Mouse (Mus musculus): ENCODE results near the gene Sphk2. TPM values are rescaled to one million over a fixed set of nuclear protein-coding genes. Genes with fewer than 3 reads are reported as not detected.

Sphk2 gene
- total and polyA plus RNA-seq, 2 experiments from 2014 or later: 11.1 to 19.5 TPM

- H3K27ac ChIP-seq (ENCODE audit: low read depth): peak overlapping the region; percentile 98
- H3K4me2 ChIP-seq (ENCODE audit: low read depth, low read length): peak overlapping the region; percentile 96
- peaks cover 1% of the 10 kb centered on the region; the same call in 1 of the 2 replicates for H3K27me3 ChIP-seq (ENCODE audit: control insufficient read depth, insufficient read depth, low read length)
- peak overlapping the region; percentile 77 for H3K4me3 ChIP-seq (ENCODE audit: low read depth, low read length)
- under 1% methylated on average over 21 of the region's 21 CpGs for WGBS
- H3K4me1 ChIP-seq (ENCODE audit: control insufficient read depth, insufficient read depth): peaks cover 25% of the 10 kb centered on the region
- ATAC-seq (ENCODE audit: insufficient read depth, low read depth) (no peak), DNase-seq (ENCODE audit: low spot score) (no peak)
- peaks cover 12% of the 10 kb centered on the region for H3K36me3 ChIP-seq (replicated peaks; ENCODE audit: control insufficient read depth, insufficient read depth, low read length)
- no peak for TF ChIP-seq EP300 (IDR thresholded peaks at IDR 0.05; ENCODE audit: low read depth)
- no peak for TF ChIP-seq CTCF (IDR thresholded peaks at IDR 0.05; ENCODE audit: low read depth)
- H3K9me3 ChIP-seq (replicated peaks; ENCODE audit: control insufficient read depth, low read length): no peaks in the 10 kb centered on the region
- peak overlapping the region; percentile 92 for H3K9ac ChIP-seq (replicated peaks; ENCODE audit: low read depth, low read length)
Observed at GRCm38 (mm10) chr7:45705443-45705864, 12.3 kb downstream of the Sphk2 start.

DNA sequence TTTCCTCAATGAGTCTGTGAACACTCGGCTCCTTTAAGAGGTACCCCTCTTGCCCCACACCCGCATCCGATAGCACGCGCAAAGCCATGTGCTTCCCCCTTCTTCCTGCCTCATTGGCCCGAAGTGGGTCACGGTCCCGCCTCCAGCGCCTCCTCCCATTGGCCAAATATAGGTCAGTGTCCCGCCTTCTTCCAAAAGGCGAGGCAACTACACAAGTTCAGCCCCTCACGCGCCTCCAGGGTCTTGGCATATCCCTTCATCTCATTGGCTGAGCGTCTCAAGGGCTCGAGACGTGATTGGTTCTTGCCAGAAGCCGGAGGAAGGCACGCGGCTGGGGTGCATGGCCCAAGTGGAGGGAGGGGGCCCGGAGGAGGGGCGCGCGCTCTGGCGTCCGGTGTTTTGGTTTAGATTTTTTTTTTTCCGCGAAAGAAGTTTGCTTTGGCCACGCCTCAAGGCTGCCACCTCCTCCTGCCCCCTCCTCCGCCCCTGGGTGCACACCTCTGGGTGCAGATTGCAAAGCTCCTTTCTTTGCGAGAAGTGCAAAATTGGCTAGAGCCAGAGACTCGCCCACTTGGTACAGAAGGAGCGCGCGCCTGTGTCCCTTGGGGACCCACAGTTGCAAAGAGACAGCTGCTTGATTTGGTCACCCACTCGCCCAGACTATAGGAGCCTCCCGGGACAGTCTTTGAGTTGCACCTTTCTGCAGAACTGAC lies 12.9 kb downstream of the Sphk2 start, which contains the start of gene Dbp:
TSS of gene Dbp (plus strand) at position 359 of the 713 bp plus-strand sequence.
- H3K27me3 ChIP-seq (ENCODE audit: control insufficient read depth, insufficient read depth, low read length): peaks cover 7% of the 10 kb centered on the region
- no peak for TF ChIP-seq CTCF (IDR thresholded peaks at IDR 0.05; ENCODE audit: low read depth)
- TF ChIP-seq EP300 (IDR thresholded peaks at IDR 0.05; ENCODE audit: low read depth): peak; percentile 89
- H3K4me1 ChIP-seq (ENCODE audit: control insufficient read depth, insufficient read depth): peaks cover 31% of the 10 kb centered on the region
- ATAC-seq (ENCODE audit: insufficient read depth, low read depth) (peak; percentile 83), DNase-seq (ENCODE audit: low spot score) (peak; percentile 98)
- peak within 1 kb of the TSS; percentile 92 for H3K9ac ChIP-seq (replicated peaks; ENCODE audit: low read depth, low read length)
- H3K27ac ChIP-seq (ENCODE audit: low read depth): peak within 1 kb of the TSS; percentile 98
- peaks cover 7% of the 10 kb centered on the region; the same call in 1 of the 2 replicates for H3K36me3 ChIP-seq (replicated peaks; ENCODE audit: control insufficient read depth, insufficient read depth, low read length)
- H3K4me3 ChIP-seq (ENCODE audit: low read depth, low read length): peak within 1 kb of the TSS; percentile 77
- under 1% methylated on average over 33 of the region's 36 CpGs for WGBS
- peak within 1 kb of the TSS; percentile 96 for H3K4me2 ChIP-seq (ENCODE audit: low read depth, low read length)
- no peaks in the 10 kb centered on the region for H3K9me3 ChIP-seq (replicated peaks; ENCODE audit: control insufficient read depth, low read length)

- ATAC-seq (ENCODE audit: insufficient read depth, low read depth) (peak; percentile 57), DNase-seq (ENCODE audit: low spot score) (peak; percentile 87)
- Histone ChIP-seq H3K27me3 (ENCODE audit: control insufficient read depth, insufficient read depth, low read length) (peaks cover 14% of the 10 kb centered on the region), H3K4me3 (ENCODE audit: low read depth, low read length) (peak overlapping the region; percentile 77), H3K36me3 (replicated peaks; ENCODE audit: control insufficient read depth, insufficient read depth, low read length) (no peaks in the 10 kb centered on the region), H3K4me2 (ENCODE audit: low read depth, low read length) (peak overlapping the region; percentile 96), H3K9ac (replicated peaks; ENCODE audit: low read depth, low read length) (peak overlapping the region; percentile 64), H3K4me1 (ENCODE audit: control insufficient read depth, insufficient read depth) (peaks cover 35% of the 10 kb centered on the region), H3K9me3 (replicated peaks; ENCODE audit: control insufficient read depth, low read length) (no peaks in the 10 kb centered on the region), H3K27ac (ENCODE audit: low read depth) (peak overlapping the region; percentile 93)
- no peak for TF ChIP-seq EP300 (IDR thresholded peaks at IDR 0.05; ENCODE audit: low read depth)
- TF ChIP-seq CTCF (IDR thresholded peaks at IDR 0.05; ENCODE audit: low read depth): no peak
- WGBS: 1% methylated on average over 13 of the region's 13 CpGs
Observed at GRCm38 (mm10) chr7:45704046-45704559, 13.7 kb downstream of the Sphk2 start.

DNA sequence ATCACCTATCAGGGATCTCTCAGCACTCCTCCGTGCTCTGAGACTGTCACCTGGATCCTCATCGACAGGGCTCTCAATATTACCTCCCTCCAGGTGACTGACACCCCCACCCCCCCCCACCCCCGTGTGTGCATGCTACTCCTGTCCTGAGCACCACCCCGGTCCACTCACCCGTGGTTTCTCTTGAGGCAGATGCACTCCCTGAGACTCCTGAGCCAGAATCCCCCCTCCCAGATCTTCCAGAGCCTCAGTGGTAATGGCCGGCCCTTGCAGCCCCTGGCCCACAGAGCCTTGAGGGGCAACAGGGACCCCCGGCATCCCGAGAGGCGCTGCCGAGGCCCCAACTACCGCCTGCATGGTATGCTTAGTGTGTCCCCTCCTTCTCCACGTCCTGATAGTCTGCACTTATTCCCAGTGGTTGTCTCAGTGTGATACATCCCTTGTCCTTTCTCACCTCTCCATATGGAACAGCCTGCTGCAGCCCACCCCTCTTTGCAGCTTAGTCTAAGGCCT lies 14.2 kb downstream of the Sphk2 start:
- no peak for DNase-seq (ENCODE audit: low spot score)
- WGBS: 36% methylated on average over 12 of the region's 12 CpGs

DNA sequence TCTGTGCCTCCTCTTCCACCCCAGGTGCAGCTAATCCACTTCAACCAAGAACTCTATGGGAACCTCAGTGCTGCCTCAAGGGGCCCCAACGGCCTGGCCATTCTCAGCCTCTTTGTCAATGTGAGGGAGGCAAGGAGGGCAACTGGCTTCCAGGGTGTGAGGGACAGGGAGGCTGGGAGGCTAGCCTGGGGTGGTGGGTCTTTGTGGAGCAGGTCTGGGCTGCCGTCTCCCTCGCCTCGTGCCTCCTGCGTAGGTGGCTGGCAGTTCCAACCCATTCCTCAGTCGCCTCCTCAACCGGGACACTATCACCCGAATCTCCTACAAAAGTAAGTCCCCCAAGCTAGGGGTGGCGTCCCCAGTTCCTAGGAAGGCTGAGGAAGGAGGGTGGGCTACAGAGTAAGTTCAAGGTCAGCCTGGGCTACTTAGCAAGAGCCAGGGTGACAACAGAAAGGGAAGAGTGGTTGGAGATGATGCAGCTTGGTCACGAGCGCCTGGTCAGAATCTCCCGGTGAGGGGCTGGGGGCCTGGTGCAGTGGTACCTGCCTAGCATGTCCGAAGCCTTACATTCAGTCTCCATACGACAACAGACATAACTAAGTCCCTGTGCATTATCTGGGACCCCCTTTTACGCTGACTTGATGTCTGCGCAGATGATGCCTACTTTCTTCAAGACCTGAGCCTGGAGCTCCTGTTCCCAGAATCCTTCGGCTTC lies 14.8 kb downstream of the Sphk2 start:
- TF ChIP-seq CTCF (IDR thresholded peaks at IDR 0.05; ENCODE audit: low read depth) (no peak), EP300 (IDR thresholded peaks at IDR 0.05; ENCODE audit: low read depth) (no peak)
- no peaks in the 10 kb centered on the region for H3K36me3 ChIP-seq (replicated peaks; ENCODE audit: control insufficient read depth, insufficient read depth, low read length)
- H3K9me3 ChIP-seq (replicated peaks; ENCODE audit: control insufficient read depth, low read length): no peaks in the 10 kb centered on the region
- ATAC-seq (ENCODE audit: insufficient read depth, low read depth): no peak
- WGBS: 87% methylated on average over 17 of the region's 17 CpGs
- H3K4me3 ChIP-seq (ENCODE audit: low read depth, low read length): no peak overlapping the region
- H3K4me1 ChIP-seq (ENCODE audit: control insufficient read depth, insufficient read depth): peaks cover 26% of the 10 kb centered on the region
- peaks cover 24% of the 10 kb centered on the region for H3K27me3 ChIP-seq (ENCODE audit: control insufficient read depth, insufficient read depth, low read length)
- H3K4me2 ChIP-seq (ENCODE audit: low read depth, low read length): no peak overlapping the region
- no peak overlapping the region for H3K27ac ChIP-seq (ENCODE audit: low read depth)
- no peak for DNase-seq (ENCODE audit: low spot score)
- H3K9ac ChIP-seq (replicated peaks; ENCODE audit: low read depth, low read length): no peak overlapping the region

More for the DNA sequence above, 14.2 kb downstream of the Sphk2 start:
- peak overlapping the region; percentile 93 for H3K27ac ChIP-seq (ENCODE audit: low read depth)
- peaks cover 20% of the 10 kb centered on the region for H3K27me3 ChIP-seq (ENCODE audit: control insufficient read depth, insufficient read depth, low read length)
- ATAC-seq (ENCODE audit: insufficient read depth, low read depth): no peak
- H3K4me2 ChIP-seq (ENCODE audit: low read depth, low read length): peak overlapping the region; percentile 96
- H3K9me3 ChIP-seq (replicated peaks; ENCODE audit: control insufficient read depth, low read length): no peaks in the 10 kb centered on the region
- H3K9ac ChIP-seq (replicated peaks; ENCODE audit: low read depth, low read length): peak overlapping the region; percentile 64; the same call in 1 of the 2 replicates
- no peak for TF ChIP-seq EP300 (IDR thresholded peaks at IDR 0.05; ENCODE audit: low read depth)
- TF ChIP-seq CTCF (IDR thresholded peaks at IDR 0.05; ENCODE audit: low read depth): no peak
- no peaks in the 10 kb centered on the region for H3K36me3 ChIP-seq (replicated peaks; ENCODE audit: control insufficient read depth, insufficient read depth, low read length)
- H3K4me3 ChIP-seq (ENCODE audit: low read depth, low read length): peak overlapping the region; percentile 77
- peaks cover 32% of the 10 kb centered on the region for H3K4me1 ChIP-seq (ENCODE audit: control insufficient read depth, insufficient read depth)
